Mouse (Mus musculus) gastrocnemius, postnatal 36 days (tissue): ENCODE measurements around the gene Hoxa3. TPM values are rescaled to one million over a fixed set of nuclear protein-coding genes. Genes with fewer than 3 reads are reported as not detected.

ENCODE experiments used
- DNase-seq, 2 experiments: peaks; one replicate each; pipeline ENCODE4 v3.0.0; 2022
- intact Hi-C: fragments of 180-260 bp; cut with DNase I; formaldehyde crosslinking; loops from one replicate; pipeline ENCODE4 v1.15.1; 2025
- total RNA-seq, 2 experiments: library from RNA; stranded (reverse); gene quantifications; 2 replicates each; pipeline ENCODE4 v1.2.3; 2021

Gene Hoxa3
- total RNA-seq, 2 experiments from 2014 or later: 1.9 to 2.2 TPM

DNA sequence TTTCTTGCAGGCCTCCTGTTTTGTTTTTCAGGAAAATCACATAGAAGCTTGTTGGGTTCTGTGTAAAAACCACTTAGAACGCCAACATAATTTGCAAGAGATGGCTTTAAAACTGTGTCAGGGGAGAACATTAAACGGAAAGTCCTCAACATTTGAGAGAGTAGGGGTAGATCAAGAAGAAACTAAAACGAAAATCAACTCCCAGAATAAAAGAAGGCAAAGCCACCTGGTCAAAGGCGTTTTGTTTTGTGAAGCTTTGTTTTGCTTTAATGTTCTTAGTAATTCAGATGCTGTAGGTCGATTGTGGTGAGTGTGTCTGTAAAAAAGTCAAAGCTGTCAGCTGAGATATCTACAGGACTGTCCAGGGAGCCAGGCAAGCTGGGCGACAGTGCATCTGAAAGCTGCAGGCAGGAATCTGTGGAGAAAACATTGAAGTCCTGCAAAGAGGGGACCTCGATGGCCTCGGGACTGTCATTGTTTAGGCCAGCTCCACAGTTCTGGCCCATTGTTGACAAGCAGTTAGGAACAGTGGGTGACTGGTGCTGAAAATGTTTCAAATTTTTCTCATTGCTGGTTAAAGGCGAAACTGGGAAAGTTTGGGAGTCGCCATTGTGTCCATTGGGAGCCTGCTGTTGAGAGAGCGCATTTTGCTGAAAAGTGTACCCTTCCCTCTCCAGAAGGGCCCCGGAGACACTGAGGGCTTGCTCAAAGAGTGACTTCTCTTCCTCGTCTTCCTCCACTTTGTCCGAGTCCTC, 50.3 kb downstream of the Hoxa3 start:
- intact Hi-C loops: loop anchor here (5.0 kb wide), 1 partner anchor 45 kb away; the partner anchor contains the start of gene Hoxa6
- no peak for DNase-seq

DNA sequence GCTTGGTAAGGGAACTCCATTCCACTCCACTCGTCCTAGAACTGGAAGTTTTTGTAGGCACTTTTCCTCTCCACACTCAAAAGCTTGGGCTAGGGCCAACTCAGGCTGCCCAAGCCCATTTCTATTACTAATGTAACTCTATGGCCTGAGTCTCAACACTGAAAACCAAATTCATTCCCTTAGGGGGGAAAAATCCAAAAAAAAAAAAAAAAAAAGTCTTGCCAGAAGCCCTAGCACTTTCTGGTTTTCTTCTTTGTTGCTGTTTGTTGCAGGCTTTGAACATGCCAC, 51.1 kb downstream of the Hoxa3 start:
- DNase-seq: no peak
- intact Hi-C loops: loop anchor here (5.0 kb wide), 1 partner anchor 45 kb away; the partner anchor contains the start of gene Hoxa6

DNA sequence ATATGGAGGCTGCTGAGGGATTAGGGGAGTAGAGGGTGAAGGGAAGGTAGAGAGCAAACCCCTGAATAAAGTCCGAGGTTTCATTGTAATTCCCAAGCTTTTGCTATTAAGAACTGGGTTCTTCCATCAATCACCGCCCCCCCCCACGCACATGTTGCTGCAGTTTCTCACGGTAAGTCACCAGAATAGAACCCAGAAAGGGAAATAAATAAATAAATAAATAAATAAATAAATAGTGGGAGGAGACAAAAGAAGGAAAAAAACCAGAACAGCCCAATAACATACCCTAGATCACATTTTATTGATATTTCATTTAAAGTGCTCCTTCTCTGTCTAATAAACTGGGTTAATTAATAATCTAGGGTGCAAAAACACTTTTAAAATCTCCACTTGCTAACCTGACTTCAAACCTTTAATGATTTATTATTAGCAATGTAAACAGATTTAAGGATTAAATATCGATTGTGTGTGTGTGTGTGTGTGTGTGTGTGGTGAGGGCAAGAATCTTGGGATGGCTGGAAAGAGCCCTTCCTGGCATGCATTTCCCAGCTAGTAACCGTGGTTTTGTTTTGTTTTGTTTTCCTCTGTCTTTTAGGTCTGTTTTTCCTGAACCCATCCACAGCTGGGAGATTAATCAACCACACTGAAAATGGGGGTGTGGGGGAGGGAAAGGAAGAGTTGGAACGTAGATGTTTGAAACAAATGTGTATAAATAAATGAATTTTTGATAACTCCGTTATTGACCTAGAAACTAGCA, 51.6 kb downstream of the Hoxa3 start:
- DNase-seq: no peak
- intact Hi-C loops: loop anchor here (5.0 kb wide), 1 partner anchor 46 kb away; the partner anchor contains the start of gene Hoxa6

DNA sequence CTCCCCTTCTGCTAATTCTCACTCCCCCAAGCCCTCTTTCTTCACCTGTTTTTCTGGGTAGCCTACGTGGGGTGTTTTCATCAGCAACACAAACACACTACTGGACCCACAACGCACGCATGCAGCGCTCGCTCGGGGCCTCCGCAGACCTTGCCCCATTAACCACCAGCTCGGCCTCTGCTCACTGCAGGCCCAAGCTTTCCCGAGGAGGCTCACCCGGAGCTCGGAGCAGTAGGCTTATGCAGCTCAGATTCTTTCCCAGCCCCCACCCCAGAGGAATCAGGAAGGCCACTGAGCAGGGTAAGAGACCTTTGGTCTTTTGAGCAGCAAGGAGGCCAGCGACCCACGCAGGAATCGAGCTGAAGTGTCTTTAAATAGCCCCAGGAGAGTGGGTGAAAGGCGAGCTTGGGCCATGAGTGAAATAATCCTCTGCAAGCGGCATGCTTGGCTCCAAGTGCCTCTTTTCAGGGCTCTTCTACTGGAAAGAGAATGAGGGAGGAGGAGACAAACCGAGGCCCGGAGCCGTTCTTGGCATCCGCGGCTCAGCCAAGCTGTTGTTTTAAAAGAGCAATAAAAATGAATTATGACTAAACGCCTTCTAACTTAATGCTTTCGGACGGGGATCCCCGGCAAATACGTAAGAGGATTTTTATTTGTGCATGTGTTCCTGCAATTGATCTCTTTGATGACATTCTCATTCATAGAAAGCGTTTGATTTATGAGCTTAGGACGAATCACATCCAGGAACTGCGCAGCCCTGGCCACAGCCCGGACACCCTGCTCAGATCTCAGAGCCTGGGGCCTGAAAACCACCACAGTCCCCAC, 52.4 kb downstream of the Hoxa3 start:
- intact Hi-C loops: loop anchor here (5.0 kb wide), 1 partner anchor 47 kb away; the partner anchor contains the start of gene Hoxa6
- DNase-seq: no peak

DNA sequence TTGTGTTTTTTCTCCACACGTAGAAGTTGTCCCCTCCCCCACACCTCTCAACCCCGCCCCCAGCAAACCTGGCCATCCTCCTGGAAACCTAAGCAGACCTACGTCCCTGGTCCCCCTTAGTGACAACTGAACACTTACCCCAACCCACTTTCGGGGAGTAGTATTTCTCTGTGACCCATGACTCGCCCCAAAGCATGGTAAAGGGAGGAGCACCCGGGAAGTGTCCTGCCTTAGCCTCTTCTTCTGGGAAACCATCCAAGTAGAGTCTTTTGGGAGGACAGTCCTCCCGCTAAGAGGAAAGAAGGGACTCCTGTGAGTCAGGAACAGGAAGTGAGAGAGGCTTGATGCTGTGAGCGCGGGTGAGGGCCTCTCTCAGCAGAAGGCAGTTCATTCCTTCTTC, 53.2 kb downstream of the Hoxa3 start:
- no peak for DNase-seq
- intact Hi-C loops: loop anchor here (5.0 kb wide), 3 partner anchors 32 to 153 kb away; partner anchors contain the start of genes Hoxa4 and Hoxa6

DNA sequence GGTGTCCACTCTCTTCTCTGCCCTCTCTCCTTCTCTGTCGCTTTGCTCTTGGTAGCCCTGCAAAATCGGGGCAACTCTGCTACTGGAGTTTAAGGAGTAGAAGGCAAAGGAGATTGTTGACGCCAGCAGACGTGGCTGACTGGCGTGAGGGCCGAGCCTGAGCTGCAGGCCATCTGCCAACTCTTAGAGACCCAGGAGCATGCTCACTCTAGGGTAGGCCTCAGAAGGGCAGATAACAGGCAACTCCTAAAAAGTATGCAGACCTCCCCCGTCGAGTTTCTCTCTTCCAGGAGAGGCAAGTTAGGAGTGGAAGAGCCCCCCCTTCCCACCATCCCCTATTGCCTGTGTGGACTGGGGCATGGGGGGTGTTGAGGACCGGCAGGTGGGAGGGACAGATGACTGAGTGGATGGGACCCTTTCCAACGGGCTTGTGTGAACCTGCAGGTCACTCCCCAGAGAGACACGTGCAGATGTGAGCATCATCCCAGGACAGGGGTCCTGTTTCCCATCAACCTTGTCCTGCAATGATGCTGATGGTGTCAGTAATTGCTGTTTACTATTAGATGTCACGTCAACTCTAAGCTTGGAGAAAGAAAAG, 53.9 kb downstream of the Hoxa3 start:
- DNase-seq: no peak
- intact Hi-C loops: loop anchor here (5.0 kb wide), 2 partner anchors 33 to 152 kb away; partner anchors contain the start of gene Hoxa4

DNA sequence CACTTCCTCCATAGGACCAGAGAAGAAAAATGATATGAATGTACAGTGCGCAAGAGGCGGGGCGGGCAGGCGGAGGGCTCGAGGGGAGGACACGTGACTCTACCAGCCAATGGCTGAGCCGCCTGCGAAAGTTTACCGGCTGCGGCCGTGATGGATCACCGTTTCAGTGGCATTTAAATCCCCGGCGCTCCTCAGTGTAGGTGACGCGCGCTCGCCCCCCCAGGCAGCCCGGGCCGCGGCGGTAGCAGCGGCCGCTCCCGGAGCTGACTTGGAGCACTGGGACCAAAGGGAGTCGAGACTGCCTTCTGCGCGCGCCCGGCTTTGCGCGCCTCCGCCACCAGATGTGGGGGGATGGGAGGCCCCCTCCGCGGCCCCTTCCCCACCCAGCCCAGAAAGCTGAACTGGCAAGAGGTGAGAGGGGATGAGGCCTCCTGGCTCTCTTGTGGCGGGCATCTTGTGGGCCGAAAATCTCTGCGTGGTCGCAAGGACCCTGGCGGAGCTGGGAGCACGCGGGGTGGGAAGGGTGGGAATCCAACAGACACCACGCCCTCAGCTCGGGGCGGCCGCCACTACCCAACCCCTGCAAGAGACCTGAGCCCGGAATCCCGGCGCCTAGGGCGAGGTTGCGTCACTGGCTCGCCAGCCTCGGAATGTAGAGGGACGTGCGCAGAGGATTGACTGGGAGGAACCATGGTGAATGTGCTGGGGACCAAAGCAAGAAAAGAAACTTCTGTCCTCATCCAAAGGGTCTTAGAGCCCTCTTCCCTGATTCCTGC, 54.7 kb downstream of the Hoxa3 start, which contains the start of gene Hoxa1:
TSS of gene Hoxa1 (minus strand) at position 42 of the 776 bp plus-strand sequence.
- DNase-seq: peak; percentile 59 to 62
- intact Hi-C loops: loop anchor here (5.0 kb wide), 2 partner anchors 34 to 151 kb away; partner anchors contain the start of gene Hoxa4

DNA sequence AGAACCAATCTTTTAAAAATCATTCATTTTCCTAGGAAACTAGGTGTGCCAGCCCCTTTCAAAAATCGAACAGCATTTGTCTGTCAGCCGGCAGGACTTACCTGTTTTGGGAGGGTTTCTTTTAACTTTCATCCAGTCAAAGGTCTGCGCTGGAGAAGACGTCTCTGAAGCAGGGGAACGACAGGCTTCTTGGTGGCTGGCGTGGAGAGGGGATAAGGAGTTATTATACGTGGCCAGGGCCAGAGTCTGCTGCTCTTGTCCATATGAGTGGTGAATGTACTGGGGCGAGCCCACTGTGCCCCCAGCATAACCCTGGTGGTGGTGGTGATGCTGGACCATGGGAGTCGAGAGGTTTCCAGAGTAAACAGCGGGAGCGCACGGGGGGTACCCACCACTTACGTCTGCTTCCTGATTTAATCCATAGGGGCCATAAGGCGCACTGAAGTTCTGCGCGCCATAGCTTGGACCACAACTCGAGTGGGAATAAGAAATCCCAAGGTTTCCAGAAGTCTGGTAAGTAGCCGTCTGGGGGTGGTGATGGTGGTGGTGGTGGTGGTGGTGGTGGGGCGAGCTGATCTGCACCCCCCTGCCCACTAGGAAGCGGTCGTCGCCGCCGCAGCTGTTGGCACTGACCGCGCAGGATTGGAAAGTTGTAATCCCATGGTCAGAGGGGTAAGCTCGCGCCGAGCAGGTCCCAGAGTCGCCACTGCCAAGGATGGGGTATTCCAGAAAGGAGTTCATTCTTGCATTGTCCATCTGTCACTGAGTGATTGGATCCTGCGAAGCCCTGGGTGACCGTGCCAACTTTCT, 55.5 kb downstream of the Hoxa3 start:
- intact Hi-C loops: loop anchor here (5.0 kb wide), 2 partner anchors 35 to 150 kb away; partner anchors contain the start of gene Hoxa4
- no peak for DNase-seq

DNA sequence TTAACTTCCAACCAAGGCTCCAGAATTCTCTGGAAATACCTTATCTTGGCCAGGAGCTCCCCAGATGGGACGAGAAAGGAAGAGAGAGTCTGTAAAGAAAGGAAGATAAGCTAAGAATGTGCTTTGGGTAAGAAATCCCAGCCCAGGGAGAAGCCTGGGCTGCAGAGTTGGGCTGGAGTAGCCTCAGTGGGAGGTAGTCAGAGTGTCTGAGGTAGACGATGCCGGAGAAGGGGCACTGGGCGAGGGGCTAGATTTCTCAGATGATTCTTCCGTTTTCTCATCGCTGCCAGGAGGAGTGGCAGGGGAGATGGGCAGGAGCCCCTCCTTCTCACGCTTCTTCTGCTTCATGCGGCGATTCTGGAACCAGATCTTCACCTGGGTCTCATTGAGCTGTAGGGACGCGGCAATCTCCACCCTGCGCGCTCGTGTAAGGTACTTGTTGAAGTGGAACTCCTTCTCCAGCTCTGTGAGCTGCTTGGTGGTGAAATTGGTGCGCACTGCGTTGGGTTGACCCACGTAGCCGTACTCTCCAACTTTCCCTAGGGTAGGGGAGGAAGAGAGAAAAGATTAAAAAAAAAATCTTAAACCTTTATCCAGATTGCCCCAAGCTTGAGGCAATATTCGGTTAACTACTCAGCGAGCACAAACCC, 56.5 kb downstream of the Hoxa3 start:
- no peak for DNase-seq
- intact Hi-C loops: loop anchor here (5.0 kb wide), 2 partner anchors 36 to 149 kb away; partner anchors contain the start of gene Hoxa4

DNA sequence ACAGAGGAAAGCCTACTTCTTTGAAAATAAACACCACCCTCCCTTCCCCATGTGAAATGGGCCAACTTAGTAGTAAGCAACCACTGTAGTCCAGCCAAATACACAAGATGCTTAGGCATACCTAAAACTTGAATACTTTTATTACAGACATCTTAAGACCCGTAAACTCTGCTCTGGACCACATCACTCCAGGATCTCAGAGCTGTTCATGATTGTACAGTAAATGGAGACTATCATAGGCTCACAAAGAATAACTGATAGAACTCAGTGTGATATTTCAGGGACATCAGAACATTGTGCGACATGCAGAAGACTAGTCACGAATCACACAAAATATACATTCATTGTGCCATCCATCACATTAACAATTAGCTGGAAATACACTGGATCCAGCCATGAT, 57.7 kb downstream of the Hoxa3 start:
- DNase-seq: no peak
- intact Hi-C loops: loop anchor here (5.0 kb wide), 2 partner anchors 37 to 148 kb away; partner anchors contain the start of gene Hoxa4

DNA sequence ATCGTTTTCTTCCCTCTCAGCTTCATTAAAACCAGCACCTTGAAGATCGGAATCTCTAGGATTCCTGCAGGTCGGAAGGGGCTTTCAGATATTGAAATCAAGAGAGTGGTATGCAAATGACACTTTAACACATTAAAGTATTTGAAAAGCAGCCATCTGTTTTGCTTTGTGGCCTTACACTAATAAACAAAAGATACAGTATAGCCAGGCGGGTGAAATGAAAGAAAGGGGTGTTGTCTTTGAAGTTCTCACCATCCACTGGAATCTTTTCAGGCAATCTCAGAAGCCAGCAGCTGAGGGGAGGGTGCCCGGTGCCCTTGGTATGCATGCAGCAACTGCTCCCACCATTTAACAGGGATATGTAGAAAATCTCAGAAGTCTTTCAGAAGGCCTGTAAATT, 59.1 kb downstream of the Hoxa3 start:
- intact Hi-C loops: no loop called here
- DNase-seq: no peak

DNA sequence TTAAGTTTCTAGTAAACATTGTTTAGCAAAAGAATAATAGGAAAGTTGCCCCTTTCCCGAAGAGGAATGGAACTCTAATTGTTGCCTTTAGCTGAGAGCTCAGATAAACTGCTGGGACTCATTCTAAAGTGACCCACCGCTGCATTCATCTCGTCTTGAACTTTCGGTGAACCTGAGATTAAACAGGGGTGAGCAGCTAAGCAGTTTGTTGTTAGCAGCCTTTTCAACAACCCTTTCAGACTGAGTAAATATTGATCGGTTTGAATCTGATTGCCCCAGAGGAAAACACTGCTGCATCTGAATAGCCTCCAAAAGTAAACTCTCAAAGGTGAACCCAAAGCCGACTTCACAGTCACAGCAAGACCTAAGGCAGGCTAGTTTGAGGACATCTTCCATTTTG, 59.9 kb downstream of the Hoxa3 start:
- intact Hi-C loops: no loop called here
- no peak for DNase-seq

DNA sequence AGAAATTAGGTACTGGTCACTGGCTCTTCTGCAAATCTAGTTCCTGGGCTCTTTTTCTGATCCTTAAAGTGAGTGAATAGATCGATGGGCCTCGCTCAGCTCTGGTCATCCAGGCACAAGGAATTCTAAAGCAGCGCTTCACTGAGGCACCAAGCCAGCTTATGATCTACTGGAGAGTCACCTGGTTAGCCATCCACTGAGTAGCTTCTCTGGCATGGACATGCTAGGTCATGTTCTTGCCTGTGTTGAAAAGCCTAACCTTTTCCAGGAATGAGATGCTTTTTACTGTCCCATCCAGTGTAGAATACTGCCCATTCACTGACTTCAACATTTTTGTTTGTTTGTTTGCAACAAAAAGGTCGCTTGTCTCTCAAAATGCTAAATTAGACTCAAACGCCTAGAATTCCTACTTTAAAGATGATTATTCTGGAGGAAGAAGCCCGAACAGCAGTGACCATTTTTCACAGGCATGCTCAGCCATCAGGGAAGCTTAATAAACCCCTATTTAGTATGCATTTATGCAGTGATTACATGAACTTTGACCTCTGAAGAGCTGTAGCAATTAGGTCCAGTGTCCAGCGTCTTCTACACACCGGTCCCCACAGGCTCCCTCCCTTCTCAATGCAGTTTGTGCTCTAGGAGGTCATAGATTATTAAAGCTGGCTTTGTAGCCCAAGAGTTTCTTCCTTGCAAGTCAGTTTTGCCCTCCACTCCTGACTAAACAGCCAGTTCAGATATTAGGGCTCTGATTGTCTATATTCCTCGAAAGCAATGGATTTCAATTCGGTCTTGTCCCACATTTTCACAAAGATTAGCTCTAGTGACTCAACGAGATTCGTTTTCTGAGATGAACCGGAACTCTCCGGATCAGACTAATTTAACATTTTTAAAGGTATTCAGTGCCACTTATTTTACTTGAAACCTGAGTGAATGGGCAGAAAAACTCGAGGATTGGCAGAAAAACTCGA, 60.6 kb downstream of the Hoxa3 start:
- no peak for DNase-seq
- intact Hi-C loops: no loop called here

DNA sequence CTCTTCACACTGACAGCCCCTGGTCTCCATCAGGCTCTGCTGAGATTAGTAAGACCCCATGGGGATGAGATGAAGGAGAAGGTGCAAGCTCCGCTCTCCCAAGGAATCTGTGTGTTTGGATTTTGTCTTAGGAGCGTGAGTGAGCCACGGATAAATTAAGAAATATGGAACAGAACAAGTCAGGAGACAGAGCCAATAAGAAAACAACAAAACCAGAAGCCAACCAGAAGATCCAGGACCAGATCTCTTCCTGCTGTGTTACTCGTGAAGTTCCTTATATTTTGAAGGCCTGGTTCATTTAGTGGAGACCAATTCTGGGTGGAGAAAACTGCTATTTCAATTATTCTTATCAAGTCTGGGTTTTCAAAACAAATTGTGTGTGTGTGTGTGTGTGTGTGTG, 61.6 kb downstream of the Hoxa3 start:
- DNase-seq: no peak
- intact Hi-C loops: no loop called here

DNA sequence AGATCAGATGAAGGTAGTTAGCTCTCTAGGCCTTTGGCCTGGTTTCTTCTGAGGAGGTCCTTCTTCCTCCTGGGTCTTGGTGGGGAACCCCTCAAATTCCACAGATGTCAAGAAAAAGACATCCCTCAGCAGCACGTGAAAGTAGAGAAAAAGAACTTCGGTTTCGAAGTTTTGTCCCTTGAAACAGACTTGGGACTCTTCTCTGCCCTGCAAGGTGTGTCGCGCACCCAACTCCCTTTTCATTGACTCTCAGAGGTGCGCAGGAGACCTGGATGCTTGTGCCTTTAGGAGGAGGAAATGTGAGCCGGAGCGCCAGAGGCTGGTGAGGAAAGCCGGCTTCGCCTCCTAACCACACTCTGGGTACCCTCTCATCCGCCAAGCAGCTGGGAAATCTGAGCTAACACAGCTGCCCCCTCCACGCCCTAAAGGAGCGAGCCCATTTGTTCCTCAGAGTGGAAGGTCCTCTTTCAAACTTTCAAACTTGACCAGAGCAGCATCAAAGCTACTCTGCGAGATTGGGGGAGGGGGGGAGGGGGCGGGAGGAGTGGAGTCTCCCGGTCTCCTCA, 62.7 kb downstream of the Hoxa3 start:
- intact Hi-C loops: no loop called here
- DNase-seq: no peak

DNA sequence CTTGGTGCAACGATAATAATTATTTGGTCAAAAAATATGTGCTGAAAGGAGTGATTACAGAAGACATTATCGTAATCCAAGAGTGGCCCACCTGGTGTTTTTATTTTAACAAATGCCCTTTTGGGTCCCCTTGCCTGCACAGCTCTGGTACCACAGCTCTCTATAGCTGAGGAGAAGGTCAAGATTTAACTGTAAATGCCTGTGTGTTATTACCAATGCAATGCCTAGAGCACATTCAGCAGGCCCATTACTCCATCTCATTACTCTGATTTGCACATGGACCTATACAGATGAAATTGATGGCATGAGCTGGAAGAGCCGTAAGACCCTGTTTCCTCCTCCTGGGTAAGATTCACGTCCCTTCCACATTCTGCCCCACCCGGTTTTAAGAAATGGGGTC, 74.0 kb downstream of the Hoxa3 start:
- DNase-seq: no peak
- intact Hi-C loops: no loop called here
